Mouse (Mus musculus): ENCODE data around the gene Zbtb25. TPM values are rescaled to one million over a fixed set of nuclear protein-coding genes. Genes with fewer than 3 reads are reported as not detected.
A peak's percentile ranks its signal among the peaks of the same experiment; 100 is the strongest.

The Zbtb25 gene
- polyA plus RNA-seq, 1 experiment from 2014 or later: 22.3 TPM

DNA sequence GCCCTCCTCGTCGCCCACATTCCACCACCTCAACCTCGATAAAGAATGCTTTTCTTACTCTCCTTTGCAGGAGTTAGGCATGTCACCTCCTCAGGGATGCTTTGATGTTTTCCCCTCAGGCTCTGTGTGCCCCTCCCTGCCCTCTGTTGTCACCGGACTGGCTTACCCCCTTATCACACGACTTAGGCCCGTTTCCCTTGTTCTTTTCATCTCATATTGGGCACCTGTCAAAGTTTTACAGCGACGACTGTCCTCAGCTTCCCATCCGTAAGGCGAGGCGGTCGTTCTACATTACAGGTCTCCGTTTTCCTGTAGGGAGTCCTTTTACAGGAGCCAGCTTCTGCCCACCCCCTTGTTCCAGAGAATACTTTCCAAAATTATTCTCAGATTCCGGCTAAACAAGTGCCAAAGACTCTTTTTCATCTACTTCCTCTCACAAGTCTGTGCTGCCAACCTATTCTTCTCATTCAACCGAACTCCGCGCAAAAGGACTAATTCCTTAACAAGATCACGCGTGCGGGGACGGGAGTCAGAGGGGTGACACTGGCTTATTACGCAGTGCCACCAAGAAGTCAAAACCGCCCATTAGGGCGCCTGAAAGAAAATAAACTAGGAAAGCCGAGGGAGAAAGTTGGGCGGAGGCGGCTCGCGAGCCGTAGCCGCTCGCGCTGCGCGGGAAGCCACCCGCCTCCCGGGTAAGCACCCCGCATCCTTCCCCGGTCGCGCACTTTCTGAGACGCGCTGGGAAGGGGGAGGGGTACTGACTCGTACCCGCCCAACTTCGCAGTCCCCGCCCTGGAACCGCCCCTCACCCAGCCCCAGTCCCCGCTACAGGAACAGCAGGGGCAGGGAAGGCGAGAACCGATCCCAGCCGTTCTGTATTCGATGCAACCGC is 33.8 kb upstream of the Zbtb25 start:
- peak overlapping the region; percentile 65 for H3K4me3 ChIP-seq
- H3K36me3 ChIP-seq: no peaks in the 10 kb centered on the region
- H3K9ac ChIP-seq: peak overlapping the region; percentile 68
- H3K9me3 ChIP-seq: no peaks in the 10 kb centered on the region
- WGBS: under 1% methylated on average over 54 of the region's 54 CpGs
- H3K4me2 ChIP-seq (replicated peaks): peak overlapping the region; percentile 87
- peak overlapping the region; percentile 81; the same call in 1 of the 2 replicates for H3K27ac ChIP-seq
- peak; percentile 91 for ATAC-seq (ENCODE audit: low FRiP score, low read depth)
- peaks cover 42% of the 10 kb centered on the region for H3K27me3 ChIP-seq
- H3K4me1 ChIP-seq: peaks cover 24% of the 10 kb centered on the region

DNA sequence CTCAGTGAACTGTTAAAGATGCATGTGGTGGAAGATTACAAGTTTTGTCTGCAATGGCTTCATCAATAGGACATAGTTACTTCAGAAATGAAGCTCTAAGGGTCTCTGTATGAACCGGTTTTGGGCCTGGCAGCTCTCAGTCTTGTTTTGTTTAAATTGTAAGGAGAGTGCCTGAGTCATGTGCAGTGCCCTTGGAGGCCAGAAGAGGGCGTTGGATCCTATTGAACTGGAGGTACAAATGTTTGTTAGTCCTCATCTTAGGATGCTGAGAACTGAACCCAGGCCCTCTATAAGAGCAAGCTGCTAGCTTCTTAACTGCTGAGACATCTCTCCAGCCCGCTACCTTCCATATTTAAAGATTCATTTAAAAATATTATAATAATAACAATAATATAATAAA is 32.3 kb upstream of the Zbtb25 start:
- no peak for ATAC-seq (ENCODE audit: low FRiP score, low read depth)

DNA sequence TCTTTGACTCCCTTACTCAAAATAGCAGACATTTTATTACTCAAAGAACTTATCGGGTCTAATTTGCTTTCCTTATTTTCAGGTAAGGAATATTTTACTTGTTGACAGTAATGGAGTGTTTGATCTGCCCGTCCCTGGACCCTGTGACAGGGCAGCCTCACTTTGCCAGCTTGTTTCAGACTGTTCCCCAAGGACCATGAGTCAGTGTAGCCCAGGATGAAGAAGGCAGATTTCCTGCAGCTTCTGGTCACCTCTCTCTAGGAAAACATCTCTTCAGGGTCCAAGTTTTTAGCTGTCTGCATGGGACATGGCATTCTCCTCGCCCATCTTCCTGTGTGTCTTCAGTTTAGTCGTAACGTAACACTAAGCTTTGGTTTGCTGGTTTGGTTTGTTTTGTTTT is 27.9 kb upstream of the Zbtb25 start:
- H3K9me3 ChIP-seq: no peaks in the 10 kb centered on the region
- peaks cover 2% of the 10 kb centered on the region; the same call in 1 of the 2 replicates for H3K27me3 ChIP-seq
- 0 out of 2 replicates have a peak, but pooled peaks cover 2% of the 10 kb centered on the region for H3K36me3 ChIP-seq
- no peaks in the 10 kb centered on the region for H3K4me1 ChIP-seq
- H3K4me2 ChIP-seq (replicated peaks): no peak overlapping the region
- no peak for ATAC-seq (ENCODE audit: low FRiP score, low read depth)
- H3K9ac ChIP-seq: no peak overlapping the region
- H3K27ac ChIP-seq: no peak overlapping the region
- 82% methylated on average over 5 of the region's 5 CpGs for WGBS
- no peak overlapping the region for H3K4me3 ChIP-seq

More for the DNA sequence above, 32.3 kb upstream of the Zbtb25 start:
- no peak overlapping the region for H3K4me3 ChIP-seq
- no peak overlapping the region for H3K27ac ChIP-seq
- H3K4me1 ChIP-seq: peaks cover 24% of the 10 kb centered on the region
- H3K36me3 ChIP-seq: no peaks in the 10 kb centered on the region
- H3K27me3 ChIP-seq: peaks cover 30% of the 10 kb centered on the region
- no peak overlapping the region for H3K4me2 ChIP-seq (replicated peaks)
- no peak overlapping the region for H3K9ac ChIP-seq
- WGBS: 62% methylated on average over 3 of the region's 3 CpGs
- H3K9me3 ChIP-seq: no peaks in the 10 kb centered on the region

DNA sequence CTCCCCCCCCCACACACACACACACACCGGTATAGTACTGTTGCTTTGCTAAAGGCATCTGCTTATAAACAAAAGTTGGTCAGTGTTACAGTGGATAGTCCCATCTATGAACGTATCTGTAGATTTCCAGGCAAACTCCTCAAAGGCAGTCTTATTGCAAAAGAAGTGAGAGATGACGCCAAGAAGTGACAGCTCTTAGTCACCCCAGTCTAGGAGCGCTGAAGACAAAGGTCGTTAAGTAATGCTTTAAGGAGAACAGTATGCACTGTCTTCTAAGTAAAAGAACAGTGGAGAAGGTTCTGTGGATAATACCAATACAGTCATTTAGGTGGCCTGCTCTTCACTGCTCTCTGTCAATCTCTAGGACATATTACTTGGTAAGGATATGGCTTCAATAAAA is 23.6 kb upstream of the Zbtb25 start:
- Histone ChIP-seq H3K4me1 (no peaks in the 10 kb centered on the region), H3K9ac (no peak overlapping the region), H3K9me3 (no peaks in the 10 kb centered on the region), H3K27me3 (no peaks in the 10 kb centered on the region), H3K4me3 (no peak overlapping the region), H3K4me2 (replicated peaks) (no peak overlapping the region), H3K27ac (no peak overlapping the region), H3K36me3 (peaks cover 17% of the 10 kb centered on the region)
- ATAC-seq (ENCODE audit: low FRiP score, low read depth): no peak
- 79% methylated on average over 5 of the region's 5 CpGs for WGBS

DNA sequence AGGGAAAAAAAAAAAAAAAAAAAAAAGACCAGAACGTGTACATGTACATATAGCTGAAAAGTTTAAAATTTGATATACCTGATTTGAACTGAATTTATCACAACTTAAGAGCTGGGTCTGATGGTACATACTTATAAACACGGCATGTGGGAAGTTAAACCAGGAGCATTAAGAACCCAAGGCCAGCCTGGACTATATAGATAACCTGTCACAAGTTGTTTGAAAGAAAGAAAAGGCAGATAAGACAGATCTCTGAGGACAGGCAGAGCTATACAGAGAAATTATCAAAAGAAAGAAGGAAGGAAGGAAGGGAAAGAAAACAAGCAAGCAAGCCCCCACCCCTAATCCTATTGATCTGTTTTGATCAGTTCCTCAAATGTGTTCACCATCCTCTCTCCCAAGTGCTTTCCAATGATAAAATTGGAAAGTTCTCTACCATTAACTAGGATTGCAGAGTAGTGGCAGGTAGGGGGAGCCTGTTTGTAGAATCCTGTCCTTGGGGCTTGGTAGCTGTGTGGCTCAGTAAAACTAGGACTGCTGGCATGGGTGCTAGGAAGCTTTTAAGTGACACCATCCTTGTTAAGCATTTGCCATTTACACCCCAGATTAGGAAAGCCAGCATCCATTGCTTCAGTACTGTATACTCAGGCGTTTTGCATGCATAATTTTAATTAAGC is 22.3 kb upstream of the Zbtb25 start:
- H3K9me3 ChIP-seq: no peaks in the 10 kb centered on the region
- no peak overlapping the region for H3K4me3 ChIP-seq
- H3K27ac ChIP-seq: no peak overlapping the region
- no peak for ATAC-seq (ENCODE audit: low FRiP score, low read depth)
- no peak overlapping the region for H3K4me2 ChIP-seq (replicated peaks)
- peaks cover 23% of the 10 kb centered on the region for H3K36me3 ChIP-seq
- no peak overlapping the region for H3K9ac ChIP-seq
- no peaks in the 10 kb centered on the region for H3K4me1 ChIP-seq
- no peaks in the 10 kb centered on the region for H3K27me3 ChIP-seq
- whole genome bisulfite sequencing: 84% methylated on average over 3 of the region's 3 CpGs

DNA sequence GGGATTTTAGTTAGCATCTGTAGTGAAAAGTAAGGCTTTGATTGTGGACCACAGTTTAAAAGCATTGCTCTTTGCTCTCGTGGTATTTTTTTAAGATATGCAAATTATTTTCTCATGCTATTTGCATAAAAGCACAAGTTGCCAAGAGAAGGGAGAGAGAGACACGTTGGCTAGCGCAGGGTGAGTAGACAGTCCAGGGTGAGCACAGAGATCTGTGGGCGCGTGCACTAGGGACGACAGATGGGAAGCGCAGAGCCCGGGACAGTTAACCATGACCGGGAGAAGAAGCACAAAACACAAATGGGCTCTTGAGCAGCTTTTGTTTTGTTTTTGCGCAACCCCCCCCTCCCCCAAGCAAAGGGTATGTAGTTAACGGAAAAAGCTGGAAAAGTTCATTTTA is 19.4 kb upstream of the Zbtb25 start:
- ATAC-seq (ENCODE audit: low FRiP score, low read depth): no peak
- Histone ChIP-seq H3K9me3 (no peaks in the 10 kb centered on the region), H3K4me3 (no peak overlapping the region), H3K27ac (no peak overlapping the region), H3K27me3 (no peaks in the 10 kb centered on the region), H3K9ac (no peak overlapping the region), H3K4me2 (replicated peaks) (no peak overlapping the region), H3K4me1 (no peaks in the 10 kb centered on the region), H3K36me3 (peaks cover 44% of the 10 kb centered on the region)
- WGBS: 91% methylated on average over 11 of the region's 11 CpGs

DNA sequence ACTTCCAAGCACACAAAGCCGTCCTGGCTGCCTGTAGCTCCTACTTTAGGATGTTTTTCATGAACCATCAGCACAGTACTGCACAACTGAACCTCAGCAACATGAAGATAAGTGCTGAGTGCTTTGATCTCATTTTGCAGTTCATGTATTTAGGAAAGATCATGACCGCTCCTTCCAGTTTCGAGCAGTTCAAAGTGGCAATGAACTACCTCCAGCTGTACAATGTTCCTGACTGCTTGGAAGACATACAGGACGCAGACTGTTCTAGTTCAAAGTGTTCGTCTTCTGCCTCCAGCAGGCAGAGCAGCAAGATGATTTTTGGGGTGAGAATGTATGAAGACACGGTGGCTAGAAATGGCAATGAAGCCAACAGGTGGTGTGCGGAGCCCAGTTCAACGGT is 15.9 kb upstream of the Zbtb25 start:
- WGBS: 92% methylated on average over 8 of the region's 8 CpGs

DNA sequence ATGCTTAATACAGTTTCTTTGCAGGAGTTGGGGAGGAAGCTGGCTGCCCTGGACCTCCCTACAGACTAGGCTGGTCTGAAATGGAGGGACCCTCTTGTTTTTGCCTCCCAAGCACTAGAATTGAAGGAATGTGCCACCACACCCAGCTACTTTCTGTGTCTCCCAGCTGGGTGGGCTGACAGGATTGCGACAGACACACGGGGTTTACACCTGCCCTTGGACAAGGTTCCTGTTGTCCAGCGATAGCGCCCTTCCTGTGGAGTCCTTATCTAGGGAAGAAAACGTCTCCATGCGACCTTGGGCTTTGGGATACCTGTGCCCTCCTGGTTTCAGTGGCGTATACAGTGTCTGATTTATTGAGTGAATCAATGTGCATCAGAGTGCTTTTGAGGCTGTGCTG is 10.7 kb upstream of the Zbtb25 start:
- H3K27me3 ChIP-seq: no peaks in the 10 kb centered on the region
- H3K4me3 ChIP-seq: no peak overlapping the region
- 87% methylated on average over 7 of the region's 7 CpGs for WGBS
- no peak overlapping the region for H3K27ac ChIP-seq
- H3K9ac ChIP-seq: no peak overlapping the region
- H3K9me3 ChIP-seq: no peaks in the 10 kb centered on the region
- H3K4me1 ChIP-seq: peaks cover 17% of the 10 kb centered on the region; the same call in 1 of the 2 replicates
- no peak overlapping the region for H3K4me2 ChIP-seq (replicated peaks)
- peaks cover 16% of the 10 kb centered on the region for H3K36me3 ChIP-seq
- ATAC-seq (ENCODE audit: low FRiP score, low read depth): no peak

More for the DNA sequence above, 15.9 kb upstream of the Zbtb25 start:
- H3K4me3 ChIP-seq: no peak overlapping the region
- H3K27ac ChIP-seq: no peak overlapping the region
- no peaks in the 10 kb centered on the region for H3K9me3 ChIP-seq
- no peaks in the 10 kb centered on the region for H3K27me3 ChIP-seq
- H3K36me3 ChIP-seq: peaks cover 51% of the 10 kb centered on the region
- H3K4me2 ChIP-seq (replicated peaks): no peak overlapping the region
- no peaks in the 10 kb centered on the region for H3K4me1 ChIP-seq
- ATAC-seq (ENCODE audit: low FRiP score, low read depth): no peak
- no peak overlapping the region for H3K9ac ChIP-seq

DNA sequence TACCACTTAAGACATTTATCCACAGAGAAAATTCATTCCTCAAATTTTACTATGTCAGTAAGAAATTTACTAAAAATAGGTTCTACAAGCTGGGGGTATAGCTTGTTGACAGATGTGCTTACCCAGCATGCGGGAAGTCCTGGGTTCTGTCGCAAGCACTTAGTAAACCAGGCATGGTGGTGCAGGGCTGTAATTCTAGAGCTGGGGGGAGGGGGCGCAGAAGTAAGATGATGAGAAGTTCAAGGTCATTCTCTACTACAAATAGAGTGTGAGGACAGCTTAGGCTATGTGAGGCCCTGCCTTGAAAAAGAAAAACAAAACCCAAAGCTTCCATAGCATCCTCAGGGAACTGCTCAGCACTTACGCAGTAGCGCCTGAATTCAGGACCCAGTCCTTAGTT is 9.2 kb upstream of the Zbtb25 start:
- Histone ChIP-seq H3K9ac (no peak overlapping the region), H3K36me3 (peaks cover 6% of the 10 kb centered on the region; the same call in 1 of the 2 replicates), H3K4me1 (peaks cover 31% of the 10 kb centered on the region), H3K27ac (no peak overlapping the region), H3K9me3 (no peaks in the 10 kb centered on the region), H3K4me3 (no peak overlapping the region), H3K27me3 (no peaks in the 10 kb centered on the region), H3K4me2 (replicated peaks) (no peak overlapping the region)
- 82% methylated on average over 5 of the region's 5 CpGs for WGBS
- ATAC-seq (ENCODE audit: low FRiP score, low read depth): no peak

DNA sequence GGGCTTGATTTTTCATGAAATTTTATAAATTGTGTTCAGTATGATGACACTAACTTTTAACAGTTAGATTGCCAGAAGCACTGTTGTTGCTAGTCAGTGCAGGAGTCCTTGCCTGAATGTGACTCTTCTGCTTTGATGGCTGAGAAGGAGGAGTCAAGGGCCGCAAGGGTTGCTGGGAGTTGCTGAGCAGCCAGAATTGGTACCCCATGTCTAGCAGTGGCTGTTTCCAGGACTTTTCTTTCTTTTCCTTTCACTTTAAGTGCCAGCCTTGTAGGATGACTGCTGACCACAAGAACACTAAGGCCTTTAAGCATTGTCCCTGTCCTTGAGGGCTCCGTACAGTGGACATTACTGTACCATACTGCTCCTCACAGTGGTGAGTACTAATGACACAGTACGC is 8.3 kb upstream of the Zbtb25 start:
- Histone ChIP-seq H3K4me3 (no peak overlapping the region), H3K9me3 (no peaks in the 10 kb centered on the region), H3K4me2 (replicated peaks) (no peak overlapping the region), H3K27ac (no peak overlapping the region), H3K27me3 (no peaks in the 10 kb centered on the region), H3K9ac (no peak overlapping the region), H3K36me3 (0 out of 2 replicates have a peak, but pooled peaks cover under 1% of the 10 kb centered on the region), H3K4me1 (peaks cover 38% of the 10 kb centered on the region)
- ATAC-seq (ENCODE audit: low FRiP score, low read depth): no peak
- 88% methylated on average over 3 of the region's 3 CpGs for WGBS

DNA sequence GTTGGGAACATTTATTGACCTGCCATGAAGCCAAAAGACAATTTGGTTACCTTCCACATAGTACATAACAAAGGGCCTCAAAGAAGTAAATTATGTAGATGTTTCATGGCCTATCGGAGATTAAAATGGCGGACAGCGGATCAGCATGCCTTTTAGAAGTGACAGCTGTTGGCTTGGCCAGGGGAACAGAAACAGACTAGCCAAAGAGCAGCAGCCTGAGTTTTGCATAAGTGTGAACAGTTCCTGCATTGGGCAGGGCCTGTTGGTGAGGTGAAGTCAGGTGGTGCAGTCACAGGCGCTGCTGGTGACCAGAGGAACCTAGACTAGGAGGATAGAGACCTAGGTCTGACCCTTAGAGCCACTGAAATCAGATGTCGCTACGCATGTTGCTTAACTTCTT is 7.7 kb upstream of the Zbtb25 start:
- H3K36me3 ChIP-seq: no peaks in the 10 kb centered on the region
- no peak for ATAC-seq (ENCODE audit: low FRiP score, low read depth)
- no peak overlapping the region for H3K9ac ChIP-seq
- no peaks in the 10 kb centered on the region for H3K9me3 ChIP-seq
- no peak overlapping the region for H3K27ac ChIP-seq
- 94% methylated on average over 6 of the region's 6 CpGs for WGBS
- H3K4me1 ChIP-seq: peaks cover 45% of the 10 kb centered on the region
- H3K27me3 ChIP-seq: no peaks in the 10 kb centered on the region
- no peak overlapping the region for H3K4me3 ChIP-seq
- H3K4me2 ChIP-seq (replicated peaks): no peak overlapping the region

DNA sequence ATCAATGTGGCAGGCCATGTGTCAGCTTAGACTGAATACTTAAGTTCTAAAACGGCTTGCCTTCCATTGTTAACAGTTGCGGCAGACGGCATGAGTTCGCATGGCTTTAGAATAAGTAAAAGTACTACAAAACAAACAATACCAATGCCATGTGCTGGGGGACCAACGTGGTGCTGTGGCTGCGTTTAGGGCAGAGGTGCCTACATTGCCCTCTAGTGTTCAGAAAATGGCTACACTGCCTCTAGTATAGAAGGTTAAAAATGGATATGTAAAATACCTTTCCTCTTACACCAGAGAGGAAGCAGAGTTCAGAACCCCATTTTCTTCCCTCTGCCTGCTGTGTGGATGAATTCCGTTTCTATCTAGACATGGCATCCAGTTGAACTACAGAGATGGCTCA is 7.2 kb upstream of the Zbtb25 start:
- 51% methylated on average over 7 of the region's 7 CpGs for WGBS
- Histone ChIP-seq H3K9ac (no peak overlapping the region), H3K27me3 (no peaks in the 10 kb centered on the region), H3K4me1 (peaks cover 49% of the 10 kb centered on the region), H3K4me3 (no peak overlapping the region), H3K27ac (no peak overlapping the region), H3K9me3 (no peaks in the 10 kb centered on the region), H3K36me3 (no peaks in the 10 kb centered on the region), H3K4me2 (replicated peaks) (no peak overlapping the region)
- ATAC-seq (ENCODE audit: low FRiP score, low read depth): no peak

Data from limb, embryonic 13.5 days (tissue).